Mouse (Mus musculus) midbrain, postnatal 0 days (tissue): ENCODE measurements around the gene Uvrag. TPM values are rescaled to one million over a fixed set of nuclear protein-coding genes. Genes with fewer than 3 reads are reported as not detected.

Experiments
- ATAC-seq: fragments of 200-750 bp; cut with Nextera tagmentation; 2 replicates; pipeline ENCODE4 v1.8.0; 2017; ENCODE audit warnings: moderate number of reproducible peaks, mild to moderate bottlenecking, moderate TSS enrichment, moderate library complexity; ENCODE audit not compliant: low FRiP score
- DNase-seq: peaks from one replicate; pipeline ENCODE4 v3.0.0-alpha.2; 2015; ENCODE audit warnings: low spot score
- H3K27ac ChIP-seq: fragments of 300-500 bp; sonication (generic); 2 replicates; pipeline ENCODE4 v1.5.1; 2014; ENCODE audit warnings: low read depth, mild to moderate bottlenecking, low read length, mixed read lengths
- H3K27me3 ChIP-seq: fragments of 300-500 bp; sonication (generic); 2 replicates; pipeline ENCODE4 v1.6.1; 2014; ENCODE audit warnings: low read length, control low read depth, mixed read lengths; ENCODE audit not compliant: insufficient read depth
- H3K36me3 ChIP-seq: fragments of 300-500 bp; sonication (generic); 2 replicates; pipeline ENCODE4 v1.6.1; 2014; ENCODE audit warnings: low read length, control low read depth, mixed read lengths; ENCODE audit not compliant: insufficient read depth
- H3K4me1 ChIP-seq: fragments of 300-500 bp; sonication (generic); 2 replicates; pipeline ENCODE4 v1.6.1; 2014; ENCODE audit warnings: mild to moderate bottlenecking, control low read depth, antibody characterized with exemption, low read length, mixed read lengths; ENCODE audit not compliant: insufficient read depth
- H3K4me2 ChIP-seq: fragments of 300-500 bp; sonication (generic); 2 replicates; pipeline ENCODE4 v1.6.1; 2014; ENCODE audit warnings: low read depth, mild to moderate bottlenecking, low read length, mixed read lengths; ENCODE audit not compliant: poor library complexity, severe bottlenecking
- H3K4me3 ChIP-seq: fragments of 300-500 bp; sonication (generic); 2 replicates; pipeline ENCODE4 v1.5.1; 2014; ENCODE audit warnings: low read depth, mild to moderate bottlenecking, low read length, moderate library complexity
- H3K9ac ChIP-seq: fragments of 300-500 bp; sonication (generic); replicated peaks from 2 replicates; pipeline ENCODE4 v1.6.1; 2014; ENCODE audit warnings: mild to moderate bottlenecking, low read length, moderate library complexity, mixed read lengths; ENCODE audit not compliant: poor library complexity, severe bottlenecking
- H3K9me3 ChIP-seq: fragments of 300-500 bp; sonication (generic); 2 replicates; pipeline ENCODE4 v1.6.1; 2016; ENCODE audit warnings: low read length, control low read depth
- CTCF ChIP-seq: IDR thresholded peaks from 2 replicates; pipeline ENCODE4 v1.5.1; 2016; ENCODE audit warnings: antibody characterized with exemption, mild to moderate bottlenecking
- WGBS: fragments of 180-500 bp; shearing (Covaris S2); extraction: QIAGEN DNeasy Blood & Tissue Kit; methylation state at CpG from one replicate; pipeline ENCODE4 v1.1.7; 2014; 5-methylcytosine and 5-hydroxymethylcytosine counted together
- polyA plus RNA-seq: library from polyadenylated mRNA; unstranded; fragments of >200 nt; fragmentation: Nextera tagmentation; extraction: Ambion mirVana; gene quantifications from 2 replicates; pipeline ENCODE4 v1.2.1, GENCODE M21; 2015
- total RNA-seq: library from RNA; depleted of rRNA; stranded (reverse); fragments of >200 nt; gene quantifications from 2 replicates; pipeline ENCODE4 v1.2.3, GENCODE M21; 2014

The Uvrag gene
- total and polyA plus RNA-seq, 2 experiments from 2014 or later, result 19.8 to 23.3 TPM

GRCm38 (mm10) chr7:98910712-98911111 lies 230.2 kb downstream of the Uvrag start:
- H3K27ac ChIP-seq, result no peak overlapping the region
- no peaks in the 10 kb centered on the region for H3K27me3 ChIP-seq
- WGBS, result 69% methylated on average over 11 of the region's 11 CpGs
- no peaks in the 10 kb centered on the region for H3K9me3 ChIP-seq
- H3K4me3 ChIP-seq, result no peak overlapping the region
- no peak overlapping the region for H3K9ac ChIP-seq
- no peak overlapping the region for H3K4me2 ChIP-seq
- no peak for ATAC-seq
- no peak for DNase-seq
- H3K36me3 ChIP-seq, result no peaks in the 10 kb centered on the region
- no peak for TF ChIP-seq CTCF
- H3K4me1 ChIP-seq, result no peaks in the 10 kb centered on the region

DNA sequence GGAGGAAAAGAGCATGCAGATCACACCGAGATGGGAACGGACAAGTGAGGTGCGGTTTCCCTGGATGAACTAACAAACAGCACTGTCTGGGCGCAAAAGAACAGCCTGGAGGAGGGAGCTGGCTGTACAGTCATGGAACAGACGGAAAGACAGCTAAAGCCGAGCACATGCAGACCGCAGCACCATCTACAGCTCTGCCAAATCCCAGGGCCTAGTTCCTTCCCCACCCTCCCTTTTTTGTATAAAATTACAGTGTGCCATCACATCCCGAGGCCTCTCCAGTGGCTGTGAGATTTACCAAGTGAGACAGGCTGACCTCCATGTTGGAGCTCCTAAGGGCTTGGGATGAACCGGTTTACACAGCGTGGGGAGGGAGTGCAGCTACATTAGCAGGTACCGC lies 230.8 kb downstream of the Uvrag start:
- Histone ChIP-seq H3K4me2 (no peak overlapping the region), H3K27ac (no peak overlapping the region), H3K4me1 (no peaks in the 10 kb centered on the region), H3K27me3 (no peaks in the 10 kb centered on the region), H3K4me3 (no peak overlapping the region), H3K9ac (no peak overlapping the region), H3K36me3 (no peaks in the 10 kb centered on the region), H3K9me3 (no peaks in the 10 kb centered on the region)
- WGBS, result 91% methylated on average over 11 of the region's 11 CpGs
- no peak for TF ChIP-seq CTCF
- no peak for DNase-seq
- ATAC-seq, result no peak

DNA sequence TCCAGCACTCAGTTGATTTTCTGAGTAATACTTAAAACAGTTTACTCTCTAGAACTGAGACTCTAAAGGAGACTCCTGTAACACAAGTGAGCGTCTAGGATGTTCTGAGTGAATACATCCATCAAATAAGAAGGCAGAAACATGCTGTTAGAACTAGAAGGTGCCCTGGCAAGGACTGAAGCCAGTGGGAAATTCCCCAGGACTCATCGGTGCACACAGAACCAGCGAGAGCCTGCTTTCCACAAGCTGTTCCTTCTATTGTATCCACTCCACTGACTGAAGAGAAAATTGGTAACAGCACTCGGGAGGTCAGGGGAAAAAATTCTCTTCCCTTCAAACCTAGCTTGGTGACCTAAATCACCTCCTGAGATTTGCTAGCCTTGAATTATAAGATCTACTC lies 233.5 kb downstream of the Uvrag start:
- H3K36me3 ChIP-seq, result no peaks in the 10 kb centered on the region
- no peak overlapping the region for H3K27ac ChIP-seq
- no peak overlapping the region for H3K4me3 ChIP-seq
- no peak overlapping the region for H3K9ac ChIP-seq
- no peaks in the 10 kb centered on the region for H3K9me3 ChIP-seq
- DNase-seq (no peak), ATAC-seq (no peak)
- no peak overlapping the region for H3K4me2 ChIP-seq
- no peak for TF ChIP-seq CTCF
- H3K27me3 ChIP-seq, result no peaks in the 10 kb centered on the region
- 65% methylated on average over 4 of the region's 4 CpGs for WGBS
- H3K4me1 ChIP-seq, result no peaks in the 10 kb centered on the region

- Histone ChIP-seq H3K9ac (no peak overlapping the region), H3K27ac (no peak overlapping the region), H3K4me2 (no peak overlapping the region), H3K4me3 (no peak overlapping the region), H3K27me3 (no peaks in the 10 kb centered on the region), H3K36me3 (no peaks in the 10 kb centered on the region), H3K4me1 (no peaks in the 10 kb centered on the region), H3K9me3 (no peaks in the 10 kb centered on the region)
- DNase-seq (peak; percentile 28), ATAC-seq (no peak)
- WGBS, result 79% methylated on average over 21 of the region's 21 CpGs
- TF ChIP-seq CTCF, result no peak
These were observed 236.1 kb downstream of the Uvrag start for GRCm38 (mm10) chr7:98904659-98905362.

- H3K36me3 ChIP-seq, result no peaks in the 10 kb centered on the region
- H3K9me3 ChIP-seq, result no peaks in the 10 kb centered on the region
- no peak overlapping the region for H3K9ac ChIP-seq
- no peak overlapping the region for H3K4me3 ChIP-seq
- no peak overlapping the region for H3K27ac ChIP-seq
- H3K4me2 ChIP-seq, result no peak overlapping the region
- no peak for TF ChIP-seq CTCF
- no peaks in the 10 kb centered on the region for H3K4me1 ChIP-seq
- 46% methylated on average over 5 of the region's 5 CpGs for WGBS
- no peak for DNase-seq
- no peaks in the 10 kb centered on the region for H3K27me3 ChIP-seq
- no peak for ATAC-seq
These were observed 237.1 kb downstream of the Uvrag start for GRCm38 (mm10) chr7:98903884-98904283.

DNA sequence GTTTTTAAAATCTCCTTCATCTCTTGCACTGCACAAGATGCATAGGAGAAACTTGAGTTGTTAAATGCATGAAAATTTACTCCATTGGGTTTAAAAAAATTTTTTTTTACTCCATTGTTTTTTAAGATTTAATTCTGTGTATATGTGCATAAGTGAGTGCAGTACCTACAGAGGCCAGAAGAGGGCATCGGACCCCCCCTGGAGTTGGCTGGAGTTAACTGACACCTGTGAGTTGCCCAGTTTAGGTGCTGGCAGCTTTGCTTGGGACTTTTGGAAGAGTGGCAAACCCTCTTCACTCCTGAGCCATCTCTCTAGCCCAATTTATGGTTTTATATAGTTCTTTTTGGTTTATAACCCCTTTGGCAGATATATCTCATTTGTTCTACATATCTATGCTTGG lies 239.8 kb downstream of the Uvrag start:
- no peak for ATAC-seq
- 0 out of 2 replicates have a peak, but pooled peaks cover 4% of the 10 kb centered on the region for H3K36me3 ChIP-seq
- TF ChIP-seq CTCF, result peak; percentile 62
- H3K27ac ChIP-seq, result no peak overlapping the region
- H3K4me2 ChIP-seq, result no peak overlapping the region
- no peak for DNase-seq
- 97% methylated on average over 1 of the region's 1 CpGs for WGBS
- H3K9ac ChIP-seq, result no peak overlapping the region
- no peaks in the 10 kb centered on the region for H3K9me3 ChIP-seq
- no peaks in the 10 kb centered on the region for H3K4me1 ChIP-seq
- no peak overlapping the region for H3K4me3 ChIP-seq
- H3K27me3 ChIP-seq, result no peaks in the 10 kb centered on the region
